Mouse (Mus musculus) midbrain, embryonic 15.5 days (tissue): ENCODE results near the gene Slc44a1. TPM values are rescaled to one million over a fixed set of nuclear protein-coding genes. Genes with fewer than 3 reads are reported as not detected.

Source experiments
- ATAC-seq: fragments of 200-750 bp; cut with Nextera tagmentation; replicated peaks from 2 replicates; pipeline ENCODE4 v1.8.0; 2017; ENCODE audit warnings: moderate TSS enrichment
- H3K27ac ChIP-seq: fragments of 300-500 bp; sonication (generic); 2 replicates; pipeline ENCODE4 v1.5.1; 2015; ENCODE audit warnings: mild to moderate bottlenecking, inconsistent platforms
- H3K27me3 ChIP-seq: fragments of 300-500 bp; sonication (generic); replicated peaks from 2 replicates; pipeline ENCODE4 v1.6.1; 2015; ENCODE audit warnings: inconsistent platforms
- H3K36me3 ChIP-seq: fragments of 300-500 bp; sonication (generic); replicated peaks from 2 replicates; pipeline ENCODE4 v1.6.1; 2015; ENCODE audit warnings: inconsistent platforms
- H3K4me1 ChIP-seq: fragments of 300-500 bp; sonication (generic); 2 replicates; pipeline ENCODE4 v1.6.1; 2015; ENCODE audit warnings: inconsistent platforms
- H3K4me2 ChIP-seq: fragments of 300-500 bp; sonication (generic); 2 replicates; pipeline ENCODE4 v1.6.1; 2015; ENCODE audit warnings: inconsistent platforms, mild to moderate bottlenecking, moderate library complexity
- H3K4me3 ChIP-seq: fragments of 300-500 bp; sonication (generic); 2 replicates; pipeline ENCODE4 v1.5.1; 2015; ENCODE audit warnings: mild to moderate bottlenecking, inconsistent platforms
- H3K9ac ChIP-seq: fragments of 300-500 bp; sonication (generic); 2 replicates; pipeline ENCODE4 v1.6.1; 2015; ENCODE audit warnings: mild to moderate bottlenecking, inconsistent platforms
- H3K9me3 ChIP-seq: fragments of 300-500 bp; sonication (generic); 2 replicates; pipeline ENCODE4 v1.6.1; 2016; ENCODE audit warnings: inconsistent platforms
- WGBS: fragments of 180-500 bp; shearing (Covaris S2); methylation state at CpG from one replicate; pipeline ENCODE4 v1.1.7; 2015; ENCODE audit warnings: mixed read lengths; 5-methylcytosine and 5-hydroxymethylcytosine counted together
- polyA plus RNA-seq: library from polyadenylated mRNA; unstranded; fragments of >200 nt; fragmentation: Nextera tagmentation; extraction: Ambion mirVana; gene quantifications from 2 replicates; pipeline ENCODE4 v1.2.1, GENCODE M21; 2015

The Slc44a1 gene
- polyA plus RNA-seq, 1 experiment from 2014 or later: 10.6 TPM

DNA sequence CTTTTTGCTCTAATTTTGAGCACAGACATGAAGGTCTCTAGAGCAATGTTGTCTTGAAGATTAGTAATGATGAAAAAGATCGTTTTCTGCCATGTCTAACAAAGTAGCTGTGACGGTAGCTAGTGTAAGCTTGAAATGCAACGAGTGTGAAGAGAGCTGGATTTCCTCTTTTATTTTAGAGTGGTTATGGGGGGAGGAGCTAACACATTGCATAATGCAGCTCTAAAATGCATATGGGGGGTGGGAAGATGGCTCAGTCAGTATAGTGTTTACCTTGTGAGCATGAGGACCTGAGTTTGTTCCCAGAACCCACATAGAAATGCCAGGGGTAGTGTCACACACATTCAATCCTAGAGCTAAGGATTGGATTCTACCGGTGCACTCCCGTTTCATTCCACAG, 29.5 kb upstream of the Slc44a1 start:
- no peak overlapping the region for H3K4me2 ChIP-seq
- ATAC-seq: no peak
- WGBS: 82% methylated on average over 5 of the region's 5 CpGs
- H3K4me1 ChIP-seq: 0 out of 2 replicates have a peak, but pooled peaks cover 8% of the 10 kb centered on the region
- no peak overlapping the region for H3K9ac ChIP-seq
- no peaks in the 10 kb centered on the region for H3K36me3 ChIP-seq
- H3K27ac ChIP-seq: no peak overlapping the region
- H3K9me3 ChIP-seq: no peaks in the 10 kb centered on the region
- H3K27me3 ChIP-seq: no peaks in the 10 kb centered on the region
- no peak overlapping the region for H3K4me3 ChIP-seq

DNA sequence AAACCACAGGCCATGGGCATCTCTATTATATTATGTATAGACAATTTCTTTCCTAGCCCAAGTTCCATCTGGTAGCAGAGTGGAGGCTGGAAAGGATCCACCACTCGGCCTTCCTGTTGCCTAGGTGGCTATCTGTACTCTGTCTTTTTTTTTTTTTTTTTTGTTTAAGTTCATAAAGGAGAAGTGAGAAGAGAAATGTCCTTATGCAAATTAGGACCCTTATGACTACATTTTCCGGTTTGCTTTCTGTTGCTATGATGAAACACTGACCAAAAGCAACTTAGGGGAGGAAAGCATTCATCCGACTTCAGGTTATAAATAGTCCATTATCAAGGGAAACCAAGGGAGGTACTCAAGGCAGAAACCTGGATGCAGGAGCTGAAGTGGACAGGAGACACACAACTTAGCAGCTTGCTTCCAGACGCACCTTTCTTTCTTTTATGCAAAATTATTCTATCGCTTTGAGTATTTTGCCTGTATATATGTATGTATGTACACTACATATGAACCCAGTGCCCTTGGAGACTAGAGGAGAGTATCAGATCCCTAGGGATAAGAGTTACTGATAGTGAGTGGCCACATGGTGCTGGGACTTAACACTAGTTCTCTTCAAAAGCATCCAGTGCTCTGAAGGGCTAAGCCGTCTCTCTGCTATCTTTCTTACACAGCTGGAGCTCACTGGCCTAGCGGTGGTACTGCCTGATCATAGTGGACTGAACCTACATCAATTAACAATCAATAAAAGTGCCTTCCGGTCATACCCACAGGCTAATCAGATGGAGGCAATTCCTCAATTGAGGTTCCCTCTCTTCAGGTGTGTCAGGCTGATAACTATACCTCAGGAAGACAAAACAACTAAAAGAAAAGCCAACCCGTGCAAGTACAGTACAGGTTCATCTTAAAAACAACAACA, 28.0 kb upstream of the Slc44a1 start:
- Histone ChIP-seq H3K27ac (no peak overlapping the region), H3K4me2 (no peak overlapping the region), H3K27me3 (no peaks in the 10 kb centered on the region), H3K4me3 (no peak overlapping the region), H3K9me3 (no peaks in the 10 kb centered on the region), H3K9ac (no peak overlapping the region), H3K4me1 (0 out of 2 replicates have a peak, but pooled peaks cover 8% of the 10 kb centered on the region), H3K36me3 (no peaks in the 10 kb centered on the region)
- WGBS: 82% methylated on average over 9 of the region's 9 CpGs
- ATAC-seq: no peak

DNA sequence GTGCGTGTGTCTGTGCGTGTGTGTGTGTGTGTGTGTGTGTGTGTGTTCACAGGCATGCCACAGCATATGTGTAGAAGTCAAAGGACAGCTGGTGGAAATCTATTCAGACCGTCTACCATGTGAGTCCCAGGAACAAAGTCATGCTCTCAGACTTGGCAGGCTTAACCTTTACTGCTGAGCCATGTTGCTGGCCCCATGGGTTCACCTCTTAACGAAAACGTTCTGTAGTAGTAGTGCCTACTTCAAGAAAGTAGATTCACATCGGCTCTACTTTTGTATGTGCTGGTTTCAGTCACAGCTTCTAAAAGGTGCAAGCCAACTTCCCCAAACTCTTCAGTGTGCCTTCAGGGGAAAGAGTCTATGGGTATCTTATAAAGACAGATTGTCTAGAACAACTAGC, 27.2 kb upstream of the Slc44a1 start:
- Histone ChIP-seq H3K4me2 (no peak overlapping the region), H3K4me1 (0 out of 2 replicates have a peak, but pooled peaks cover 8% of the 10 kb centered on the region), H3K4me3 (no peak overlapping the region), H3K36me3 (no peaks in the 10 kb centered on the region), H3K27me3 (no peaks in the 10 kb centered on the region), H3K9ac (no peak overlapping the region), H3K9me3 (no peaks in the 10 kb centered on the region), H3K27ac (no peak overlapping the region)
- 91% methylated on average over 6 of the region's 6 CpGs for WGBS
- no peak for ATAC-seq

DNA sequence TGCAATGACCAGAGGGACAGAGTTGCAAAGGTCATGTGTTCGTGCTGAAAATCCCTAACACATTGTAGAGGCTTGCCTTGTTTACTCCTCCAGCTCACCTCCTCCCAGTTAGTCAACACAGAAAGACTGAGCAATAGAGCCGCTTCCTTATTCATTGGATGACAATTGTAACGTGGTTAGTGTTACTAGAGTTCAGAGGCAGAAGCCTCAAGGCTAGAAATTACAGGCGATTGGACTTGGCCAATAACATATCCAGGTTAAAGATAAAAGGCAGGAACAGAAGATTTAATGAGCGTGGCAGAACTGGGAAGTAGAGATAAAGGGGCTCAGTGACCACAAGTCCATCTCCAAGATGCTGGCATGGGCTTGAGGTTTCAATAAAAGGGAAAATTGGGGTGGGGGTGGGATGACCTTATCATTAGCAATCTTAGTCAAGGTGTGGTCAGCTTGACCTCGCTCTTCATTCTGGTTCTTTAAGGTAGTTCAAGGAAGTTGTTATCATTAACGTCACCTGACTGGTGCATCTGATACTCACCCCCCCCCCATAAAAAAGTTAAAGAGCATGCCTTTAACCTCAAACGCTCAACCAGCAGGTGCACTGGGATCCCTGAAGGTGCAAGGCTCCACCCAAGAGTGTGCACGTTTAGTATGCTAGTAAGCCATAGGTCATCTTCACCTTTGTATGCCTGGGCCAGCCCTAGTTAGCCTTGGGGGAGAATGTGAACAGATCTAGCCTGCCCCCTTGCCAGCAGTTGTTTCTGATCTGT, 26.0 kb upstream of the Slc44a1 start:
- Histone ChIP-seq H3K36me3 (no peaks in the 10 kb centered on the region), H3K4me2 (no peak overlapping the region), H3K27me3 (no peaks in the 10 kb centered on the region), H3K9me3 (no peaks in the 10 kb centered on the region), H3K4me1 (0 out of 2 replicates have a peak, but pooled peaks cover 5% of the 10 kb centered on the region), H3K4me3 (no peak overlapping the region), H3K27ac (no peak overlapping the region), H3K9ac (no peak overlapping the region)
- no peak for ATAC-seq
- 84% methylated on average over 9 of the region's 9 CpGs for WGBS

DNA sequence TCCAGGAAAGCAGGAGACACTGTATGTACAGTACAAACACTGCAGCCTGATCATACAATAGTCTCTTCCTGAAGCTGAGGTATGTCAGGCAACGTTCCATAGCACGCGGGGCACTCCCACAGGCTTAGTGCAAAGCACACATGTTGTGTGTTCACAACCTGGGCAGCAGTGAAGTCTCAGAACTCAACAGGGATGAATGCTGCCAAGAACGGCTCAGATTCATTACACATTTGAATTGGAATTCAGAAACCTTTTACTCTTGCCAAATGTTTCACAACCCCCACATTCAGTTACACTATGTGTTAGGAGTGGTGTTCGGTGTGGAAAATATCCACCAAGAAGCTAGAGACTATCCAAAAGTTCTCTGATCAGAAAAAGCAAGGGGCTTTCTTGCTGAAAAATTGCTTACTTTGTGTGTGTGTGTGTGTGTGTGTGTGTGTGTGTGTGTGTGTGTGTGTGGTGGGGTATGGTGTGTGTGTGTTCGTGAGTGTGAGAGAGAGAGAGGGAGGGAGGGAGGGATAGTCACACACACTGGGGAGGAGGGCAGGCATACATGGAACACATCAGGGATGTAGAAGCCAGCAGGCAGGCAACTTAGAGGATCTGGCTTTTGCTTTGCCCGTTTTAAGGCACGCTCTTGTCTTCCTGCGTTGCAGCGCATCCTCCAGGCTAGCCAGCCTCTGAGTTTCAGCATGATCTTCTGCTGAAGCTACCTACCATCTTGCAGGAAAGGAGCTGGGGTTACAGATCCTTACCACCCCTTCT, 24.2 kb upstream of the Slc44a1 start:
- H3K9ac ChIP-seq: no peak overlapping the region
- H3K27me3 ChIP-seq: no peaks in the 10 kb centered on the region
- H3K4me1 ChIP-seq: no peaks in the 10 kb centered on the region
- H3K36me3 ChIP-seq: no peaks in the 10 kb centered on the region
- H3K27ac ChIP-seq: no peak overlapping the region
- H3K9me3 ChIP-seq: no peaks in the 10 kb centered on the region
- no peak overlapping the region for H3K4me3 ChIP-seq
- WGBS: 84% methylated on average over 9 of the region's 10 CpGs
- no peak overlapping the region for H3K4me2 ChIP-seq
- ATAC-seq: no peak

DNA sequence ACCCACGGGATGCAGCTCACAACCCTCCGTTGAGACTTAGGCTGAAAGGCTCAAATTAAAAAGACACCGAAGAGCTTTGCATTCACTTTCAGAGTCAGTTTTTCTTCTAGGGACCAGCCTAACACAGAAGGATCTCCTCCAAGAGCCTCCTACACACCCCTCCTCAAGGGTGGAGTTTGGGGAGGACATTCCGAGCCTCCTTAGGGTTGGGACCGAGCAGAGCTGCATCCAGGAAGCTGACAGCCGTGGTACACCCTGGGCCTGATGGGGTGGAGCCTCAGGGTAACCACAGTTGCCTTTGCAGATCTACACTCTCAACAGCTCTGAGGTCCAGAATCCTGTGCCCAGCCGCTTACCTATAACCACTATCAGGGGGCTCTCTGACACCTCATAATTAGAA, 23.3 kb upstream of the Slc44a1 start:
- Histone ChIP-seq H3K27me3 (no peaks in the 10 kb centered on the region), H3K4me3 (no peak overlapping the region), H3K4me2 (no peak overlapping the region), H3K9ac (no peak overlapping the region), H3K27ac (no peak overlapping the region), H3K9me3 (no peaks in the 10 kb centered on the region), H3K4me1 (no peaks in the 10 kb centered on the region), H3K36me3 (no peaks in the 10 kb centered on the region)
- WGBS: 79% methylated on average over 7 of the region's 7 CpGs
- ATAC-seq: no peak

DNA sequence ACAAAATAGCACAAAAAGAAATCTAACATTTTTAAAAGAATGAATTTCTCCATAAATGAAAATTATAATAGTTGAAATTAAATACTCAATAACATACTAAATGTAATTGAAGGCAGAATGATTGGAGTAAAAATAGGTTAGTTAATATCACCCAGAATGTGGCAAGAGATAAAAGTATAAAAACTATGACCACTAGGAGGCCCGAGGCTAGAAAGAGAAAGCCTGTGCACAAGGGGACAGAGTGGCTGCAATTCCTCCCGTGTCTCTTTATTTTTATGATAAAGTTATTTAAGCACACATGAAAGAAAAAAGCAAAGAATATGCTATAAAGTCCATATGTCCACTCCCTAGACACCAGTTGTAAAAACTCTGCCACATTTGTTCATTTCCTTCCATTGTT, 17.4 kb upstream of the Slc44a1 start:
- Histone ChIP-seq H3K4me1 (no peaks in the 10 kb centered on the region), H3K4me3 (no peak overlapping the region), H3K4me2 (no peak overlapping the region), H3K36me3 (no peaks in the 10 kb centered on the region), H3K27me3 (no peaks in the 10 kb centered on the region), H3K9me3 (no peaks in the 10 kb centered on the region), H3K27ac (no peak overlapping the region), H3K9ac (no peak overlapping the region)
- no peak for ATAC-seq
- 70% methylated on average over 2 of the region's 2 CpGs for WGBS

DNA sequence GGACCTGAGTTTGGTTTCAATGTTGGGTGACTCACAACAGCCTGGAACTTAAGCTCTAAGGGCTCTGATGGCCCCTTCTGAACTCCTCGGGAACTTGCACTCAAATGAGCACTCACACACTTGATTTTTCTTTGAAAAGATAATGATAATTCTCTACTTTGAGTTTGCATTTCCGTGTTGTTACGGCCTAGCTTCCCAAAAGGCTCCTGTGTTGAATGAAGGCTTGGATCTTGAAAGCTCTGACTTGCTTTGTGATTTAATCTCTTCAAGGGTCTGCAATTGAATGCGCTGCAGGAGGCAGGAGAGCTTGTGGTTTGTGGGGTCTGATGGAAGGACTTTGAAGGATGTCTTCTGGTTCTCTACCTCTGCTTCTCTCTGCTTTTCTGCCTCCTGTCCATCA, 13.1 kb upstream of the Slc44a1 start:
- H3K9me3 ChIP-seq: no peaks in the 10 kb centered on the region
- no peak overlapping the region for H3K4me2 ChIP-seq
- no peaks in the 10 kb centered on the region for H3K36me3 ChIP-seq
- ATAC-seq: no peak
- no peak overlapping the region for H3K27ac ChIP-seq
- no peaks in the 10 kb centered on the region for H3K27me3 ChIP-seq
- no peak overlapping the region for H3K9ac ChIP-seq
- 62% methylated on average over 4 of the region's 4 CpGs for whole genome bisulfite sequencing
- no peak overlapping the region for H3K4me3 ChIP-seq
- H3K4me1 ChIP-seq: no peaks in the 10 kb centered on the region; the same call in 1 of the 2 replicates

DNA sequence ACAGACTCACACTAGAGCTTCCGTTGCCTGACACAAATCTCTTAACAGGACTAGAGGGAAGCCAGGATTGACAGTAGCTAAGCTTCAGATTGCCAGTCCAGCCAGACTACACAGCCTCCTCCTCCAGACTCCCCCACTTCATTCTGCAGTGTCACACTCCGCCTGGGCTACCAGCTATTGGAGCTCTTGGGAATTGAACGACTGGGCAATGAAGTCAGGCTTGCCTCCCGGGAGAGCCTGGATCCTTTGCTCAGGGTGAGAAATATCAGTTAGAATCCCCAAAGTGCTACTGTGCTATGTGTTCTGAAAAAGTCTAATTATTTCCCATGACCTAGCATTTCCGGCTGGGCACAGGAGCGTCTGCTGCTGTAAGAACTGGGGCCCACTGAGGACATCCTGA, 9.7 kb upstream of the Slc44a1 start:
- H3K27ac ChIP-seq: no peak overlapping the region
- no peaks in the 10 kb centered on the region for H3K36me3 ChIP-seq
- H3K4me2 ChIP-seq: no peak overlapping the region
- ATAC-seq: no peak
- no peaks in the 10 kb centered on the region for H3K9me3 ChIP-seq
- H3K27me3 ChIP-seq: no peaks in the 10 kb centered on the region
- no peak overlapping the region for H3K9ac ChIP-seq
- no peaks in the 10 kb centered on the region; the same call in 1 of the 2 replicates for H3K4me1 ChIP-seq
- H3K4me3 ChIP-seq: no peak overlapping the region
- 73% methylated on average over 6 of the region's 6 CpGs for WGBS

DNA sequence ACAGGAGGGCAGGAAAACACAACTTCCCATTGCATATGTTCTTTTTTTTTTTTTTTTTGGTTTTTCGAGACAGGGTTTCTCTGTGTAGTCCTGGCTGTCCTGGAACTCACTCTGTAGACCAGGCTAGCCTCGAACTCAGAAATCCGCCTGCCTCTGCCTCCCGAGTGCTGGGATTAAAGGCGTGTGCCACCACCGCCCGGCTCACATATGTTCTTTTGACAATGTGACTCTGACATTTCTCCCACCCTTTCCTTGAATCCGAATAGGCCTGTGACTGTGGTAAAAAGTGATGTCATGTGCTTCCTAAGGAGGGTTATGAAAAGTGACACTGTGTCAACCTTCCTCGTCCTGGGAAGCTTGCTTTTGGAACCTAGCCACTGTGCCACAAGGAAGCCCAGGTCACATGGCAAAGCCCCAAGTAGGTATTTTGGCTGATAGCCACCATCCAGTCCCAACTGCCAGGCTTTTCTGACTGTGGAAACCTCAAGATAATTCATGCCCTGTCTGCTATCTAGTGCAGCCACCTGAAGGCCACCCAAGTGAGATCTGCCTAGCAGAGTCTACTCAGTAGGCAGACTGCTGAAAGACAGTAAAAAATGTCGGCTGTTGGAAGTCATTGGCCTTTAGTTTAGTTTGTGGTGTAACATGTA, 8.5 kb upstream of the Slc44a1 start:
- no peaks in the 10 kb centered on the region for H3K36me3 ChIP-seq
- WGBS: 91% methylated on average over 10 of the region's 10 CpGs
- H3K27ac ChIP-seq: no peak overlapping the region
- no peaks in the 10 kb centered on the region; the same call in 1 of the 2 replicates for H3K4me1 ChIP-seq
- no peaks in the 10 kb centered on the region for H3K27me3 ChIP-seq
- H3K4me2 ChIP-seq: no peak overlapping the region
- H3K9me3 ChIP-seq: no peaks in the 10 kb centered on the region
- no peak overlapping the region for H3K9ac ChIP-seq
- ATAC-seq: no peak
- H3K4me3 ChIP-seq: no peak overlapping the region

DNA sequence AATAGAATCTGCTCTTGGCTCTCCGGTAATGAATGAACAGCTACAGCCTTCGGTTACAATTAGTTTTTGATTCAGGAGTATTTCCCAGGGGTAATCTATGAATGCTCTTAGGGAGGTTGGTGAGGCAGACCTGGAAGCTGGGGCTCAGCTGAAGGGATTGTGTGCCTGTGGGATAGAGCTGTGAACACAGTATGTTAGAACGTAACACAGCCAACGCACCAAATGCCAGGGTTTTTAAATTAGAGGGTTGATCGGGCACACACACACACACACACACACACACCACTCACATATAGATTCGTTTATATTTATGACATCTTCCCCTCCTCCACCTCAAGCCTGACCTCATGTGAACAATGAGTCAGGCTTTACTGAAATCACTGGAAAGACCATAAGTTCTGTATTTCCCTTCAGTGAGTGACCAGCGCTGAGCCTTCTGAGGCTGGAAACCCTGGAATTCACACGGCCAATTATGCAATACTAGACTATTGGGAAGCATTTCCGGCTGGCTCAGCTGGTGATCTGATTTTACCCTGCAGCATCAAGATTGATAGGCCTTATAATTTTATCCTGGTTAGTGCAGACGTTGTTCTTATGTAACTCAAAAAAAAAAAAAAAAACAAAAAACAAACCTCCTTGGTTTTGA, 3.0 kb upstream of the Slc44a1 start:
- Histone ChIP-seq H3K27me3 (no peaks in the 10 kb centered on the region), H3K9me3 (no peaks in the 10 kb centered on the region), H3K36me3 (no peaks in the 10 kb centered on the region), H3K4me3 (no peak overlapping the region), H3K9ac (no peak overlapping the region), H3K4me2 (no peak overlapping the region), H3K4me1 (peaks cover 15% of the 10 kb centered on the region), H3K27ac (no peak overlapping the region)
- ATAC-seq: no peak
- WGBS: 66% methylated on average over 10 of the region's 10 CpGs
